ENCODE assay signal across 7 mouse cellular contexts in the genomic region with DNA sequence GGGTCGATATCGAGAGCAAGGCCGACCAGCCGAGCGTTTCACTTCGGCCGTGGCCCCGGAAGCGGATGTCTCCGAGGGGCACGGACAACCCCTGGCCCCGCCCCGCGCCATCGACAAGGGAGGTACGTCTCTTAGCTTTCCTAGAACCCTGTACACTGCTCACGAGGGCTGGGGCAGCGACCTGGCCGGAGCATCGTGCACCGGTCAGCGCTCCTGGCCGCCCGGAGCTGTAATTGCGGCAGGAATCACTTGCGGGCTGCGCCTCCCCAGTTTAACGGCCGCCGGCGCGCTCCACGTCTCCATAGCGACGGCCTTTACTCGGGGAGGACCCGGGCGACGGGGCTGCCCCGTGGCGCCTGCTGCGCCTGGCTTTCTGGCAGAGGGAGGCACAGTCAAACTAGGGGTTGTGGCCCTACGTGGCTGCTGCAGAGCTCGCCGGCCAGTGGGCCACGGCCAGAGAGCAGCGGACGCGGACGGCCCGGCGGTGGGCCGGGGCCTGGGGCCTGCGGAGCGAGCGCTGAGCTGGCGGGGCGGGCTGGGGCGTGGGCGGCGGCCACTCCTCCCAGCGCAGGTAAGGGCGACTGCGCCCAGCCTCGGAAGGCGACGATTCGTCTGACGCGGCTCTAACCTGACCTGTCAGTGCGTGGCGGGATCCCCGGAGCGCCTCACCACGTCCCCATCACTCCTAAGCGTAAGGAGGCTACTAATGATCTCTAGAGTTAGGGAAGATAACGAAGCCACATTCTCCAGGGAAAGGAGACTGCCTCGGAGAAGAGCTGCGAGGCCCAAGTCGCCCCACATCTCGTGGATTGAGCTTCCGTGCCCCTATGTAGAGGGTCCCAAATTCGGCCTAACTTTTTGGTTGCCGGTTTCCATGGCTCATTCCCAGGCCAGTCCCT. TPM values are rescaled to one million over a fixed set of nuclear protein-coding genes. Genes with fewer than 3 reads are reported as not detected.
DNase-seq lines count a peak whose midpoint lies in the region; ATAC-seq lines count a peak whose summit lies in the region.

A gene (plus strand): TSS at position 94 of the 899 bp plus-strand sequence.
A gene (minus strand): TSS at position 366 of the 899 bp plus-strand sequence.

- no peaks in the 10 kb centered on the region for H3K27me3 ChIP-seq in embryonic facial prominence, embryonic 12.5 days
- H3K27me3 ChIP-seq in limb, embryonic 10.5 days (ENCODE audit: low read depth, poor library complexity, severe bottlenecking): no peaks in the 10 kb centered on the region
- no peaks in the 10 kb centered on the region for H3K27me3 ChIP-seq in midbrain, embryonic 12.5 days

- peak within 1 kb of the TSS; percentile 91 for H3K27ac ChIP-seq in embryonic facial prominence, embryonic 12.5 days
- peak within 1 kb of the TSS; percentile 96 for H3K27ac ChIP-seq in limb, embryonic 10.5 days
- H3K27ac ChIP-seq in midbrain, embryonic 12.5 days (replicated peaks): peak within 1 kb of the TSS; percentile 93

- peak within 1 kb of the TSS; percentile 91 for H3K9ac ChIP-seq in embryonic facial prominence, embryonic 12.5 days
- H3K9ac ChIP-seq in midbrain, embryonic 12.5 days (replicated peaks): peak within 1 kb of the TSS; percentile 92

- peak; percentile 93 for DNase-seq in adrenal gland, postnatal 14 days
- DNase-seq in heart, adult 11 months: peak; percentile 99
- peak; percentile 95 for DNase-seq in kidney, adult 18-20 months
- DNase-seq in limb, embryonic 10.5 days (ENCODE audit: low spot score): peak; percentile 90
- DNase-seq in skeletal muscle tissue, adult 2 months (ENCODE audit: low read depth, low spot score): peak; percentile 54

- H3K4me2 ChIP-seq in embryonic facial prominence, embryonic 12.5 days (replicated peaks): peak within 1 kb of the TSS; percentile 75
- H3K4me2 ChIP-seq in midbrain, embryonic 12.5 days (replicated peaks): peak within 1 kb of the TSS; percentile 71

- under 1% methylated on average over 84 of the region's 84 CpGs for WGBS in embryonic facial prominence, embryonic 12.5 days
- under 1% methylated on average over 84 of the region's 84 CpGs for WGBS in limb, embryonic 10.5 days
- under 1% methylated on average over 84 of the region's 84 CpGs for WGBS in midbrain, embryonic 12.5 days

- peaks cover 8% of the 10 kb centered on the region; the same call in 1 of the 2 replicates for H3K4me1 ChIP-seq in embryonic facial prominence, embryonic 12.5 days
- H3K4me1 ChIP-seq in limb, embryonic 10.5 days: peaks cover 16% of the 10 kb centered on the region
- peaks cover 16% of the 10 kb centered on the region for H3K4me1 ChIP-seq in midbrain, embryonic 12.5 days

- ATAC-seq in embryonic facial prominence, embryonic 12.5 days (ENCODE audit: insufficient number of reproducible peaks, insufficient read depth, low FRiP score, low TSS enrichment): peak; percentile 90
- peak; percentile 94 for ATAC-seq in midbrain, embryonic 12.5 days (ENCODE audit: low FRiP score, low read depth)

- H3K36me3 ChIP-seq in embryonic facial prominence, embryonic 12.5 days: peaks cover 12% of the 10 kb centered on the region; the same call in 1 of the 2 replicates
- peaks cover 30% of the 10 kb centered on the region for H3K36me3 ChIP-seq in limb, embryonic 10.5 days
- H3K36me3 ChIP-seq in midbrain, embryonic 12.5 days: peaks cover 15% of the 10 kb centered on the region

- no peaks in the 10 kb centered on the region for H3K9me3 ChIP-seq in embryonic facial prominence, embryonic 12.5 days
- no peaks in the 10 kb centered on the region for H3K9me3 ChIP-seq in limb, embryonic 10.5 days (replicated peaks)
- H3K9me3 ChIP-seq in midbrain, embryonic 12.5 days: no peaks in the 10 kb centered on the region

- peak within 1 kb of the TSS; percentile 94 for H3K4me3 ChIP-seq in embryonic facial prominence, embryonic 12.5 days
- H3K4me3 ChIP-seq in limb, embryonic 10.5 days: peak within 1 kb of the TSS; percentile 98
- H3K4me3 ChIP-seq in midbrain, embryonic 12.5 days: peak within 1 kb of the TSS; percentile 93

RNA-seq across cellular contexts. Expression of the first gene that starts in this region (rescaled TPM):
- 35.3 and 42.0 TPM in 2 replicates for total RNA-seq in adrenal gland, postnatal 14 days (2021)
- polyA plus RNA-seq in embryonic facial prominence, embryonic 12.5 days (2016; fragmentation: Nextera tagmentation; extraction: Ambion mirVana): 61.2 and 67.4 TPM in 2 replicates
- polyA plus RNA-seq in limb, embryonic 10.5 days (2016; fragmentation: Nextera tagmentation; extraction: Ambion mirVana): 28.4 and 38.2 TPM in 2 replicates
- 67.9 and 69.0 TPM in 2 replicates for polyA plus RNA-seq in midbrain, embryonic 12.5 days (2016; fragmentation: Nextera tagmentation; extraction: Ambion mirVana)

RNA-seq across cellular contexts. Expression of the second gene that starts in this region (rescaled TPM):
- 221 and 225 TPM in 2 replicates for total RNA-seq in adrenal gland, postnatal 14 days (2021)
- polyA plus RNA-seq in embryonic facial prominence, embryonic 12.5 days (2016; fragmentation: Nextera tagmentation; extraction: Ambion mirVana): 337 and 341 TPM in 2 replicates
- polyA plus RNA-seq in limb, embryonic 10.5 days (2016; fragmentation: Nextera tagmentation; extraction: Ambion mirVana): 259 and 262 TPM in 2 replicates
- polyA plus RNA-seq in midbrain, embryonic 12.5 days (2016; fragmentation: Nextera tagmentation; extraction: Ambion mirVana): 277 and 281 TPM in 2 replicates

Comparison
In these comparisons a context has a peak if more than half of its experiments do, and no peak if none do; other contexts are left out.
1. Peak in every context shown above with its lines: DNase-seq, ATAC-seq, H3K4me3 ChIP-seq and H3K27ac ChIP-seq.